Comparison of ENCODE assay signal across 24 mouse cellular contexts in the genomic region with DNA sequence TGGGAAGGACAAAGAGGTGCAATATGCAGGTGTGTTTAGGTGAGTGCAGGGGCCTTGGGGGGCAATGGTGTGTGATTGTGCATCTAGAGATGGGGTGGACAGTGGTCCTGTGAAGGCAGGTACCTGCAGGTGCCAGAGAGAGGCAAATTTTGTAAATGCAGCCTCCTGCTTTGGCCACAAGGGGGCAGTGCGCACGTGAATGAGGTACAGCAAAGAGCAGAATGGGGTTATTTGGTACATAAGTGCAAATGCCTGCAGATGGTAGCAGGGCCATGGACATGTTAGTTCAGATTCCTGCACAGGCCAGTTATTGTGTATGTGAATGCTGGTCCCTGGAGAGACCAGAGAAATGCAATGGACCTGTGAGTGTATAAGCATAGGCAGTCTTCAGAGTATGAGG. TPM values are rescaled to one million over a fixed set of nuclear protein-coding genes. Genes with fewer than 3 reads are reported as not detected.
DNase-seq lines count a peak whose midpoint lies in the region; ATAC-seq lines count a peak whose summit lies in the region.
"Not testable (repeated sequence)": the region's sequence is repeated elsewhere in the genome, so short reads cannot be mapped to it uniquely, and the experiment has no call there.
"Had no signal": no experiment of that assay in that cellular context is flagged by ENCODE, and none has a peak within 500 bp of the region (broad histone marks: within the 10 kb centered on the region; RNA-seq: fewer than 3 reads in every experiment).

No protein-coding gene starts in this region.

- H3K4me3 ChIP-seq in forebrain, embryonic 13.5 days; hindbrain, embryonic 14.5 days (replicated peaks; ENCODE audit: low read length); midbrain, embryonic 14.5 days (replicated peaks; ENCODE audit: low read depth, low read length); neural tube, embryonic 12.5 days: not testable (repeated sequence)

- H3K9me3 ChIP-seq in forebrain, embryonic 13.5 days (replicated peaks); hindbrain, embryonic 14.5 days (ENCODE audit: control insufficient read depth, low read length); midbrain, embryonic 14.5 days (ENCODE audit: control insufficient read depth, low read length); neural tube, embryonic 12.5 days: not testable (repeated sequence)

- not testable (repeated sequence) for H3K36me3 ChIP-seq in forebrain, embryonic 13.5 days (ENCODE audit: poor library complexity, severe bottlenecking); hindbrain, embryonic 14.5 days (replicated peaks; ENCODE audit: control insufficient read depth, insufficient read depth); midbrain, embryonic 14.5 days (ENCODE audit: control insufficient read depth, insufficient read depth, low read length); neural tube, embryonic 12.5 days

- not testable (repeated sequence) for H3K4me2 ChIP-seq in forebrain, embryonic 13.5 days; hindbrain, embryonic 14.5 days (replicated peaks); midbrain, embryonic 14.5 days (ENCODE audit: low read length); neural tube, embryonic 12.5 days (replicated peaks)

- DNase-seq in hindbrain, embryonic 14.5 days (ENCODE audit: low spot score); midbrain, embryonic 14.5 days: not testable (repeated sequence)

- not testable (repeated sequence) for H3K27ac ChIP-seq in forebrain, embryonic 13.5 days; hindbrain, embryonic 14.5 days; midbrain, embryonic 14.5 days (replicated peaks; ENCODE audit: low read depth, low read length); neural tube, embryonic 12.5 days

- not testable (repeated sequence) for H3K27me3 ChIP-seq in forebrain, embryonic 13.5 days; hindbrain, embryonic 14.5 days (ENCODE audit: control insufficient read depth, insufficient read depth, low read length); midbrain, embryonic 14.5 days (ENCODE audit: control insufficient read depth, insufficient read depth, low read length); neural tube, embryonic 12.5 days (replicated peaks)

- not testable (repeated sequence) for H3K4me1 ChIP-seq in forebrain, embryonic 13.5 days; hindbrain, embryonic 14.5 days (replicated peaks; ENCODE audit: control insufficient read depth, insufficient read depth, low read length); midbrain, embryonic 14.5 days (ENCODE audit: control insufficient read depth, insufficient read depth, low read length); neural tube, embryonic 12.5 days

- no CpG with 5 or more reads among the region's 2 CpGs for WGBS in forebrain, embryonic 13.5 days
- no CpG with 5 or more reads among the region's 2 CpGs for WGBS in hindbrain, embryonic 14.5 days
- no CpG with 5 or more reads among the region's 2 CpGs for WGBS in midbrain, embryonic 14.5 days
- no CpG with 5 or more reads among the region's 2 CpGs for WGBS in neural tube, embryonic 12.5 days

- peak; percentile 80; the same call in 1 of the 2 replicates for ATAC-seq in common myeloid progenitor, adult 5-6 weeks (replicated peaks; ENCODE audit: low read depth, poor library complexity, severe bottlenecking)
- peak; percentile 33; the same call in 1 of the 2 replicates for ATAC-seq in forebrain, embryonic 13.5 days
- peak; percentile 74; the same call in 1 of the 2 replicates for ATAC-seq in granulocyte monocyte progenitor cell, adult 5-6 weeks (replicated peaks; ENCODE audit: poor library complexity, severe bottlenecking)
- peak; percentile 40; the same call in 1 of the 2 replicates for ATAC-seq in hindbrain, embryonic 14.5 days (ENCODE audit: low FRiP score)
- peak; percentile 70 for ATAC-seq in megakaryocyte progenitor cell, adult 5-6 weeks (replicated peaks; ENCODE audit: poor library complexity)
- 0 out of 2 replicates have a peak, but pooled peaks have one; percentile 24 for ATAC-seq in midbrain, embryonic 14.5 days (ENCODE audit: low FRiP score, low TSS enrichment)
- peak; percentile 27; the same call in 1 of the 2 replicates for ATAC-seq in neural tube, embryonic 12.5 days (ENCODE audit: low FRiP score, low read depth)

- H3K9ac ChIP-seq in forebrain, embryonic 13.5 days; hindbrain, embryonic 14.5 days; midbrain, embryonic 14.5 days (replicated peaks; ENCODE audit: low read length); neural tube, embryonic 12.5 days: not testable (repeated sequence)

RNA-seq across cellular contexts. Expression of a gene that starts 35.5 kb away (rescaled TPM):
- total RNA-seq in common myeloid progenitor, adult 5-6 weeks (2017): not detected in 2 replicates
- polyA plus RNA-seq in forebrain, embryonic 13.5 days (2015; fragmentation: Nextera tagmentation; extraction: Ambion mirVana): not detected in 2 replicates
- total RNA-seq in granulocyte monocyte progenitor cell, adult 5-6 weeks (2014; fragmentation: Nextera tagmentation): not detected in 2 replicates
- total RNA-seq in granulocyte monocyte progenitor cell, adult 5-6 weeks (2017): not detected in 2 replicates
- not detected in 2 replicates for polyA plus RNA-seq in hindbrain, embryonic 14.5 days (2014; fragmentation: Nextera tagmentation; extraction: Ambion mirVana)
- total RNA-seq in megakaryocyte progenitor cell, adult 5-6 weeks (2015): not detected in 2 replicates
- not detected in 2 replicates for total RNA-seq in megakaryocyte progenitor cell, adult 5-6 weeks (2017)
- polyA plus RNA-seq in midbrain, embryonic 14.5 days (2014; fragmentation: Nextera tagmentation; extraction: Ambion mirVana): not detected in 2 replicates
- polyA plus RNA-seq in neural tube, embryonic 12.5 days (2016; fragmentation: Nextera tagmentation; extraction: Ambion mirVana): not detected in 2 replicates
- total RNA-seq: adrenal gland, adult 8-10 months; adrenal gland, postnatal 36 days; ES-E14; gastrocnemius, adult 18-20 months; gastrocnemius, postnatal 14 days; heart, adult 8-10 months; heart, postnatal 25 days had no signal
- polyA plus RNA-seq: cerebellum, adult 2 months; embryonic facial prominence, embryonic 11.5 days; embryonic facial prominence, embryonic 15.5 days; erythroblast, embryonic 14.5 days; forebrain, embryonic 16.5 days; gonadal fat pad, adult 2 months; heart, embryonic 12.5 days; heart, embryonic 16.5 days; hindbrain, embryonic 12.5 days; intestine, embryonic 16.5 days had no signal

RNA-seq across cellular contexts. Expression of a gene that starts 56.7 kb away (rescaled TPM):
- total RNA-seq in common myeloid progenitor, adult 5-6 weeks (2017): not detected in 2 replicates
- not detected in 2 replicates for polyA plus RNA-seq in forebrain, embryonic 13.5 days (2015; fragmentation: Nextera tagmentation; extraction: Ambion mirVana)
- total RNA-seq in granulocyte monocyte progenitor cell, adult 5-6 weeks (2014; fragmentation: Nextera tagmentation): not detected in 2 replicates
- total RNA-seq in granulocyte monocyte progenitor cell, adult 5-6 weeks (2017): not detected in 2 replicates
- polyA plus RNA-seq in hindbrain, embryonic 14.5 days (2014; fragmentation: Nextera tagmentation; extraction: Ambion mirVana): not detected in 2 replicates
- total RNA-seq in megakaryocyte progenitor cell, adult 5-6 weeks (2015): not detected in 2 replicates
- not detected in 2 replicates for total RNA-seq in megakaryocyte progenitor cell, adult 5-6 weeks (2017)
- polyA plus RNA-seq in midbrain, embryonic 14.5 days (2014; fragmentation: Nextera tagmentation; extraction: Ambion mirVana): not detected in 2 replicates
- polyA plus RNA-seq in neural tube, embryonic 12.5 days (2016; fragmentation: Nextera tagmentation; extraction: Ambion mirVana): not detected in 2 replicates
- total RNA-seq: adrenal gland, adult 8-10 months; adrenal gland, postnatal 36 days; ES-E14; gastrocnemius, adult 18-20 months; gastrocnemius, postnatal 14 days; heart, adult 8-10 months; heart, postnatal 25 days had no signal
- polyA plus RNA-seq: cerebellum, adult 2 months; embryonic facial prominence, embryonic 11.5 days; embryonic facial prominence, embryonic 15.5 days; erythroblast, embryonic 14.5 days; forebrain, embryonic 16.5 days; gonadal fat pad, adult 2 months; heart, embryonic 12.5 days; heart, embryonic 16.5 days; hindbrain, embryonic 12.5 days; intestine, embryonic 16.5 days had no signal

Comparison
In these comparisons a context has a peak if more than half of its experiments do, and no peak if none do; other contexts are left out.
1. ATAC-seq: peak in every context shown above with its lines; median percentile 80 in common myeloid progenitor, adult 5-6 weeks; 74 in granulocyte monocyte progenitor cell, adult 5-6 weeks; 70 in megakaryocyte progenitor cell, adult 5-6 weeks; 40 in hindbrain, embryonic 14.5 days; 33 in forebrain, embryonic 13.5 days; 27 in neural tube, embryonic 12.5 days; 24 in midbrain, embryonic 14.5 days.